Mouse (Mus musculus): ENCODE results near the gene Gfm2. TPM values are rescaled to one million over a fixed set of nuclear protein-coding genes. Genes with fewer than 3 reads are reported as not detected.

Gene Gfm2
- total RNA-seq (2023) = 10 to 100 TPM; 19.1 to 25.1 TPM

GRCm38 (mm10) chr13:97137466-97138400 lies at the start of gene Gfm2, which contains the start of gene Nsa2:
TSS of gene Gfm2 (plus strand) at chr13:97137937.
TSS of gene Nsa2 (minus strand) at chr13:97137937.

GRCm38 (mm10) chr13:97099187-97099852 lies 38.4 kb upstream of the Gfm2 start, which contains the start of gene Gm6169:
TSS of gene Gm6169 (minus strand) at chr13:97099237.

GRCm38 (mm10) chr13:97197932-97198562 lies 60.3 kb downstream of the Gfm2 start, which contains the start of gene Hexb:
TSS of gene Hexb (minus strand) at chr13:97198357.

Other genes with a start within 250 kb of the Gfm2 start
- under 1 TPM in 1 of 2 experiments, not detected in 1; 0.08 TPM for gene Gcnt4, start 213.2 kb upstream of the Gfm2 start, total RNA-seq (2023)
- gene 1700029F12Rik, start 103.6 kb upstream of the Gfm2 start, total RNA-seq (2023) = not detected
- not detected for gene Fam169a, start 70.7 kb upstream of the Gfm2 start, total RNA-seq (2023)
- gene Gm6169, start 38.7 kb upstream of the Gfm2 start, total RNA-seq (2023) = 10 to 100 TPM in 1 of 2 experiments, not detected in 1; 13.2 TPM
- gene Nsa2, start within 50 bp of the Gfm2 start, total RNA-seq (2023) = 100 to 1,000 TPM; 135 to 158 TPM
- 100 to 1,000 TPM; 103 to 105 TPM for gene Hexb, start 60.4 kb downstream of the Gfm2 start, total RNA-seq (2023)
- gene Enc1, start 103.2 kb downstream of the Gfm2 start, total RNA-seq (2023) = 1 to 10 TPM; 4.0 to 4.3 TPM